Mouse (Mus musculus): ENCODE results near the gene Scn4b.

GRCm38 (mm10) chr9:45117741-45118431 lies 20.3 kb upstream of the Scn4b start, which contains the start of gene Scn2b:
- TF ChIP-seq POLR2A (IDR thresholded peaks at IDR 0.05; ENCODE audit: borderline replicate concordance, extremely low read depth, low read depth, low read length) (no peak), CTCF (IDR thresholded peaks at IDR 0.05; ENCODE audit: insufficient read depth, low read length) (no peak)

Measured in lung, adult 2 months (tissue).